Mouse (Mus musculus) 3134 (cell line): ENCODE measurements around the gene Hoxa4.
A peak's percentile ranks its signal among the peaks of the same experiment; 100 is the strongest.

Experiments used
- DNase-seq: peaks from one replicate; pipeline ENCODE4 v3.0.0-alpha.2; 2011; ENCODE audit warnings: low spot score; ENCODE audit not compliant: insufficient read length; ENCODE audit errors: extremely low read depth

Hoxa4 gene

GRCm38 (mm10) chr6:52217895-52218642 is 26.5 kb upstream of the Hoxa4 start:
- no peak for DNase-seq

DNA sequence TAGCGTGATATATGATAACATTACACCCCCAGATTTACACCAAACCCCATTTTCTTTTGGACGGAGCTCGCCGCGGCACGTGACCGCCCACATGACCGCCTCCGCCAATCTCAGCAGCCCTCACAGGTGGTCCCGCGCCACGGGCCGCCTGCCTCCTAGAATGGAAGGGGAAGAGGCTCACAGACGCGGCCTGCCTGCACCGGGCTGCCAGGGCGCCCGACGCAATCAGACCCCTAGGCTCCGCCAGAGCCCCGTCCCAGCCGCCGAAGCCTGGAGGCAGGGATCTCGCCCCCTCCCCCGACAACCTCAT is 25.9 kb upstream of the Hoxa4 start:
- DNase-seq, result no peak

GRCm38 (mm10) chr6:52216691-52217458 is 25.3 kb upstream of the Hoxa4 start:
- DNase-seq, result no peak

DNA sequence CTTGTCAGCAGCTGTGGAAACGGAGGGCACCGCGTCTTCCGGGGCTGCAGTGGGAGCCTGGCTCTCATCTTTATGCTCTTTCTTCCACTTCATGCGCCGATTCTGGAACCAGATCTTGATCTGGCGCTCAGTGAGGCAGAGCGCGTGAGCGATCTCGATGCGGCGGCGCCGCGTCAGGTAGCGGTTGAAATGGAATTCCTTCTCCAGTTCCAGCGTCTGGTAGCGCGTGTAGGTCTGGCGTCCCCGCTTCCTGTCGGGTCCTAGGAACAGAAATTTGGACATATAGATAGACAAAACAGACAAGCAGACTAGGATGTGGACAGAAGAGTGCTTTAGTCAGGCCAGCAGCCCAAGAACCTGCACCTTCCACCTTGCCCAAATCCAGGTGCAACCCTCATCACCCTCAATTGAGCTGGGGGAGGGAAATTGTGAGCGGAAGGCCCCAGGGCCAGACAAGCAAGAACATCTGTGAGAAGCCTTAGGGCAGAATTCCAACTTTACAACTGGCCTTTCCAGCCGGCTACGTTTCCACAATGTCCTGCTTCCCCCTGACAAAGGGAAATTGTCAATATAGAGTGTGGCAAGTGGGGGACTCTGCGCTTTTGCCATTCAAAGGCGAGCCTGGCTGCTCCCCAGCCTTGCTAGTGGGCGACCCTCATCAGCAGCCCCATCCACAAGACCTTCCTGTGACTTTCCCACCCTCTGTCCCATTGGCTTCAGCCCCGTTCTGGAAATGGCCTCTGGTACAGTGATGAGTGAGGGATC is 24.4 kb upstream of the Hoxa4 start:
- no peak for DNase-seq

DNA sequence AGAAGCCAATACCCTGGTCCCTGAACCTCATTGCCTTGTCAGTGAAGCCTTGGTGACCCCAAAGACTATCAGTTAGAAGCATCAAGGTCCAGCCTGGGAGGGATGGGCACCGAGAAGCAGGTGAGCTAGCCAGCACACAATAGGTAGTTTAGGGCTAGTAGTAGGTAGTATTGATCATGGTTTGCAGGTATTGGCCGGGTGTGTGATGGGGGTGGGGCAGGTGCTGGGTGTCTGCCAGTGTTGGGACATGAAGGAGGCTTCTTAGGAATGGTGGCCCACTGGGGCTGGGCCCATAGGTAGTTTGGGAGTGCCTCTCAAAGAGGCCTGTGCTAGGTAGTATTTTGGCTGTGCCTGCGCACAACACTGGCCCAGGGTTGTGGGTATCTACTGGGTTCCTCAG is 23.5 kb upstream of the Hoxa4 start:
- DNase-seq, result no peak

GRCm38 (mm10) chr6:52214271-52214670 is 22.7 kb upstream of the Hoxa4 start:
- DNase-seq, result no peak

- peak; percentile 81 for DNase-seq
These were observed 21.8 kb upstream of the Hoxa4 start, which contains the start of the genes Hoxa3 and Gm28308 for GRCm38 (mm10) chr6:52213119-52213986. TSS of gene Hoxa3 (minus strand) at chr6:52213336. TSS of gene Gm28308 (minus strand) at chr6:52213339.

DNA sequence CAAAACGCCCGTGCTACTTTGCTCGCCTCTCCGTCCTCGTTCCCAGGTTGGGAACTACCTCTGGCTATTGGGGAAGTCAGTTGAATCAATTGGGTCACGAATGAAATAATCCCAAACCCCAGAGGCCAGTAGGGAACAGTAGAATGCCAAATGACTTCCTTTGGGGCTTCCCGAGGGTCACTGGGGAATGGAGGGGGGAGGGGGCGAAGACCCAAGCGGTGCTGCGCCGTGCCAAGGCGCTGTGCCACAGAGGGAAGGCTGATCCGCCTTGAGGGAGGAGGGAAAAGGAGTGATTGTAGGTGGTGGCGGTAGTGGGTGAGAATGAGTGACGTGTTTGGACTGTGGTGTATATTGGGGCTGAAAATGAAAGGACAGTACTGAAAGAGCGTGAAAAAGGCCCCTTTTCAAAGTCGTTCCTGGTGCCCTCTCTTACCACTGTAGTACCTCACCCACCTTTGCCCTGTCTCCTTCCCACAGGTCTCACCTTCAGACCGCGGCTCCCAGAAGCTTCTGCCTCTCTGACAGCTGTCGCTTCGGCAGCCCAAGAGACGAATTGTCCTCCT is 21.1 kb upstream of the Hoxa4 start:
- peak; percentile 78 for DNase-seq

- DNase-seq, result no peak
These were observed 20.4 kb upstream of the Hoxa4 start for GRCm38 (mm10) chr6:52211961-52212360.

DNA sequence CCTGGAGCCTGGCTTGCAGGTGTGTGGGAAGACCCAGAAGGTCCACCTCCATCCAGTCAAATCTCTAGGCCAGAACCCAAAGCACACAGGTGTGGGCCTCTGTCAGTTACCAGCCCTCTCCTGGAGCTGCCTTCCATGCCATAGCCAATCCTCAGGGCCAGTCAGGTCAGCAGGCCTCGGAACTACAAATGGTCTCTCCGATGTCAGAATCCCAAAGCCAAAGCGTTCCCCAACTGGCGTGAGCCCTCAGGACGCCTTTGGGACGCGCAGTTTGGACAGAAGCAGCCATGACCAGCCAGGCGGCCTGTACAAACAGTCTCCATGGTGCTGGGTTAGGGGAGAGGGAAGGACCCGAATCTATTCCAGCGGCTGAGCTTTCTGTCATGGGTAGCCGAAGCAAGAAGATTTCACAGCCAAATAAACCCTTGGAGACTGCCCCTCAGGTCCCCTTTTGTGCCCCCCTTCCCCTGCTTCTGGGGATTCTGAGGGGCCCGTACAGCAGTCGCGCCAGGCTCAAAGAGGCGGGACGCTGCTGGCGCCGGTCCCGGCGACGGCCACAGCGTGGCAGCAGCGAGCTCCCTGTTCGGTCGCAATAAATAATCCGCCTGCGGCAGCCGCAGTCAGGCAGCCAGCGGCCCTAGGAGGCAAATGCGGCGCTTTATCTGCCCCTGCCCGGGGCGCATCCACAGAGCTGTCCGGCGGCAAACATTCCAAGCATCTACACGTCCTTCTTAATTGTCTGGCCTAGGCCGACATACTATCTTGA is 19.8 kb upstream of the Hoxa4 start:
- DNase-seq, result peak; percentile 84

GRCm38 (mm10) chr6:52209685-52210046 is 18.1 kb upstream of the Hoxa4 start:
- DNase-seq, result no peak

- no peak for DNase-seq
These were observed 17.5 kb upstream of the Hoxa4 start for GRCm38 (mm10) chr6:52208868-52209684.

GRCm38 (mm10) chr6:52208072-52208867 is 16.7 kb upstream of the Hoxa4 start, which contains the start of gene Hoxa6:
TSS of gene Hoxa6 (minus strand) at chr6:52208722.
- DNase-seq, result peak; percentile 71

DNA sequence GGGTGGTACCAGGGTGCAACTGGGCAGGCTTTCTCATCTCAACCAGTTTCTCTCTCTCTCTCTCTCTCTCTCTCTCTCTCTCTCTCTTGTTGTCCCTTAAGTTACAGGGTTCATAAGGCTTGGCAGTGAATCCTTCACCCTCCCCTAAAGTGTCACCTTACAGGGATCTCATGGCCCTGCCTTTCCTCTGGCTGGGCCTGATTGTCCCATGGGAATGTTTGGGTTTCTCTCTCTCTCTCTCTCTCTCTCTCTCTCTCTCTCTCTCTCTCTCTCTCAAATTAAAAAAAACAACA is 16.1 kb upstream of the Hoxa4 start:
- no peak for DNase-seq

DNA sequence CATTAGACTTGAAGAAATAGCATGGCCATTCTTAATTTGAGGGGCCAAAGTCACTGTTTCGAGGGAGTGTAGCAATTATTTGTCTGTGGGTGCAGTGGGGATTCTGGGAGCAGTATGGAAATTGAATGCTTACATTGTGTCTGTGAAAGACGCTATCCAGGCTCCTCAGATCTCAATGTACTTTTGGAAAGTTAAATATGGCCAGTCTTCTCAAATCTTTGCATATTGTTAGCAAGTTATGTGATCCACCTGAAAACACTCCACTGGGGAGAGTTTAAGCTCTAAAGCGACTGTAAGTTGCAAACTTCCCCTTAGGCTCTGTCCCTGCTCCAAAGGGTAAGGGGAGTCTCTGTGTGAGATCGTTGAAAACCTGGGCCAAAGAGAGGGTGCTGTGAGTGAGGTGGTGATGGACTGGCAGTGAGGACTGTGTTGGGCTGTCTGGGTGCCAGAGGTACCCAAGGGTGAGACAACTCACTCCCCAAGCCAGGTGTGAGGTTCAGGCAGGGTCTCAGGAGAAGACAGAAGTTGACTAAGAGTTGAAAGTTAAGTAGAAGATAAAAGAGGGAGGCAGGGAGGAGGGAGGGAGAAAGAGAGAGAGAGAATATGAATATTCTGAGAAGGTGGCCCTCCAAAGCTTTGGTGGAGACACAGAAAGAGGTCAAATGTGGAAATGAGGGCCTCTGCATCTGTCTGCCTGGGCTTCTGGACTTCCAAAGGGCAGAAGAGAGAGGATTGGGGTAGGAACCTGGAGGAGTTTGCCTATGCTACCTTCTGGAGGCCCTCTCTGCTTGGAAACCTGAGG is 15.5 kb upstream of the Hoxa4 start:
- no peak for DNase-seq

- no peak for DNase-seq
These were observed 14.4 kb upstream of the Hoxa4 start for GRCm38 (mm10) chr6:52205638-52206621.
